Mouse (Mus musculus): ENCODE data around the gene Fndc5. TPM values are rescaled to one million over a fixed set of nuclear protein-coding genes. Genes with fewer than 3 reads are reported as not detected.

Gene Fndc5
- total RNA-seq (2021), result 10 to 100 TPM; 68.2 to 86.2 TPM
- long read RNA-seq, experiment 1, transcript Fndc5-201 (6 exons, 2,763 nt), result major isoform, 63 of 107 reads
- long read RNA-seq, experiment 1, partial matches to known transcripts, result 10 of 107 reads
- long read RNA-seq, experiment 1, other reads (novel, unspliced or antisense), result 34 of 107 reads
- long read RNA-seq, experiment 2, transcript Fndc5-201 (6 exons, 2,763 nt), result major isoform, 116 of 185 reads
- long read RNA-seq, experiment 2, partial matches to known transcripts, result 24 of 185 reads
- long read RNA-seq, experiment 2, other reads (novel, unspliced or antisense), result 45 of 185 reads

DNA sequence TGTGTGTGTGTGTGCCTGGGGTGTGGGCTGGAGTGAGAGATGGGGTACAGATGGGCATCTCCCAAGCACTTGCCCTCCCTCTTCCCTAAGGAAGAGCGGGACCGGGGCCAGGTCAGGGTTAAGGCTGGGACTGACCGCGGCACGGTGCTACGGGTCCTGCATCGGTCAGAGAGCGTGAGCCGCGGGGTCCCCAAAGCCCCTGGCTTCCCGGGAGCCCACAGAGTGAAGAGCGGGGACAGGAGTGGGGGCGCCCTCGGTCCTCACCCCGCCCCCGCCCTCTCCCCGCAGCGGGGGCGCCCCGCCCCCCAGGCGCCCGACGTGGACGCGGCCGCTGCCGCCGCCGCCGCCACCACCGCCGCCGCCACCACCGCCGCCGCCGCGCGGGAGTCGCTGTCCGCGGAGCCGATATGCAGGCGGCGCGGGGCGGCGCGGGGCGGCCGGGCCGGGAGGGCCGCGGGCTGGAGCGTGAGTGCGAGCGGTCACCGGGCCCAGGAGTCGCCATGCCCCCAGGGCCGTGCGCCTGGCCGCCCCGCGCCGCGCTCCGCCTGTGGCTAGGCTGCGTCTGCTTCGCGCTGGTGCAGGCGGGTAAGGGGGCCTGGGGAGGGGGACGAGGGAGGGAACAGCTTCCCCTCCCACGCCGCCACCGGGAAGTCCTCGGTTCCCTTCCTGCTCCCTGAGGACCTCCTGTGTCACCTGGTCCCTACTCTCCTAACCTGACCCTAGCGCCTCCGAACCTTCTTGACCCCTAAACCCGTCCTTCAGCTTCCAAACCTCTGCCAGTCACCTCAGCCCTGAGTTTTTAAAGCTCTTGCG lies at the start of gene Fndc5:
Gene Fndc5 (plus strand): TSS at position 421 of the 813 bp plus-strand sequence.
- no peak for DNase-seq
- intact Hi-C loops (cut with DNase I), result loop anchor here (10.0 kb wide), 1 partner anchor 318 kb away; no protein-coding TSS in a partner anchor

- DNase-seq, result no peak
- intact Hi-C loops (cut with DNase I), result loop anchor here (2.0 kb wide), 2 partner anchors 117 to 179 kb away; no protein-coding TSS in a partner anchor
These were observed 48.9 kb upstream of the Fndc5 start for GRCm38 (mm10) chr4:129087850-129088249.

DNA sequence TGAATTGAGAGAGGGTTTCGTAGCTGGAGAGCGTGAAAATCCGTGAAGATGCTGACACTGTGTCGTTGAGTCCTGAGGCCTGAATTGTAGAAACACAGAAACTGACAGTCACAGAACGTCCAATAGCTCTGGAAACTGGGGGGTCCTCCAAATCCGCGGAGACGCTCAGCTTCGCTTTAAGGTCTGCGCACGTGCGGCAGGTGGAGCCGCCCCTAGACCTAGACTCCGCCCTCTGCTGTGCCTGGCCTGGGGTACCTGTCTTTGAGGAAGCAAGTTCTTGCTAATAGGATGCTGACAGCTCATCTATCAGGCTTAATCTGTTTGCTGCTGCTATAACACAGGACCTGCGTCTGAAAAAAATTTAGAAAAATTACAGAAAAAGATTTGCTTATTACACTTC lies 41.5 kb upstream of the Fndc5 start:
- intact Hi-C loops (cut with DNase I), result no loop called here
- no peak for DNase-seq

- DNase-seq, result no peak
- intact Hi-C loops (cut with DNase I), result no loop called here
These were observed 39.8 kb upstream of the Fndc5 start for GRCm38 (mm10) chr4:129097006-129097405.

DNA sequence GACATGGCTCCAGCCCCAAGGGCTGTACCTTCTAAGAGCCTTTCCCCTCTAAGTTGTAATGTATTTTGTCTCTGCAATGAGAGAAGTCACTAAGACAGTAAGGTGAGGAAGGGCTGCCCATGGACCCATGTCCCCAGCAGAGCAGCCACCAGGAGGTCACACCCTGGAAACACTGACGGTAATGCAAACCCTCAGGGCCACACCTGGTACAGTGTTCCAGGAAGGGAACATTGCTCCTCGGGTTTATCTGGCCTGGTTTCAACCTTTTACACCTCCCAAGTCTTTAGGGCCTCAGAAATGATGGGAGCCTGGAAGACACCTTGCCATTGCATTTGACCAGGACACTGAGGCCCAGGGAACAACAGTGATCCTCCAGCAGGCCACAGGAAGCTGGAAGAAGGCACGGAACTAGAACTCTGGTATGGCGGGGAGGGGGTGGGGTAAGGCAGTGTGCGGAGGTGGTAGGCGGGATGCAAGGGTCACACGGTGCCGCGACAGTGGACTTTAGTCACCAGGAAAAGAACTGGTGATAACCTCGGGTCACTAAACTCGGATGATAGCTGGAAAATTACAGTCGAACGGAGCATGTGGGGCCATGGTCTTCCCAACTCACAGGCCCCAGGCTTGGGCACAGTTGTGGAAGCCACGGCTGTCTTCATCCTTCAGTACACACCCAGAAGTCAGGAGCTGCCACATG lies 34.5 kb upstream of the Fndc5 start:
- no peak for DNase-seq
- intact Hi-C loops (cut with DNase I), result no loop called here

DNA sequence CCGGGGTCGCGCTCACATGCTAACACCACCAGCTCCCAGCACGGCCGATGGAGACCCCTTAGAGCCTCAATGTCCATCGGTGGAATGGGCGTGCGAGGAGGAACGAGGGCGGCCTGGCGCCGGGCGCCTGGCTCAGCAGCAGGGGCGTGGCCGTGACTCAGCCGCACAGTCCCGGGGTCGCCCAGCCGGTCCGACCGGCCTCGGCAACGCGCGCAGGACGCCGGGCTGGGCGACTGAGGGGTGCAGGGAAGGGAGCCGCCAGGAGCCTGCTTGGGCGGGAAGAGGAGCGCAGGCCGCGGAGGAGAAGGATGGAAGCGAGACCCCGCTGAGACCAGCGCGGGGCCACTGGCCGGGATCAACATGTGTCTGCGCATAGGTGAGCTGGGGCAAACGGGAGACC lies 31.4 kb upstream of the Fndc5 start, which contains the start of gene Tmem54:
Gene Tmem54 (plus strand): TSS at position 193 of the 400 bp plus-strand sequence.
- intact Hi-C loops (cut with DNase I), result no loop called here
- DNase-seq, result no peak

DNA sequence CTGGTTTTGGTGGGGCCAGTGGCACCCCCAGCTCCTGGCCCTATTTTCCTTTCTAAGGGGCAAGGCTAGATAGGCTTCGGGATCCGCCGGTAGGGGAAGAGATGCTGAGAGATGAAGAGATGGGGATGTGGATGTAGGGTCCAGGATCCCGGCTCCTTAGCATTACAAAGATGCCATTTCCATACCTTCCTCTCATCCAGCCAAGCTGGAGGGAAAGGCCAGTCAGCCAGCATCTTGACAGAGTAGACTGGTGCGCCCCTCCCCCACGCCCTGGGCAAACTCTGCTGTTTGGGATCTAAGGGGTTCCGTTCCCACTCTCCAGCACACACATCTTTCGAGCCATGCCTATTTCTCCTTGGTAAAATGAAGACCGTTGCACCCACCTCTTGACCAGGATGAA lies 30.7 kb upstream of the Fndc5 start:
- intact Hi-C loops (cut with DNase I), result no loop called here
- DNase-seq, result no peak

DNA sequence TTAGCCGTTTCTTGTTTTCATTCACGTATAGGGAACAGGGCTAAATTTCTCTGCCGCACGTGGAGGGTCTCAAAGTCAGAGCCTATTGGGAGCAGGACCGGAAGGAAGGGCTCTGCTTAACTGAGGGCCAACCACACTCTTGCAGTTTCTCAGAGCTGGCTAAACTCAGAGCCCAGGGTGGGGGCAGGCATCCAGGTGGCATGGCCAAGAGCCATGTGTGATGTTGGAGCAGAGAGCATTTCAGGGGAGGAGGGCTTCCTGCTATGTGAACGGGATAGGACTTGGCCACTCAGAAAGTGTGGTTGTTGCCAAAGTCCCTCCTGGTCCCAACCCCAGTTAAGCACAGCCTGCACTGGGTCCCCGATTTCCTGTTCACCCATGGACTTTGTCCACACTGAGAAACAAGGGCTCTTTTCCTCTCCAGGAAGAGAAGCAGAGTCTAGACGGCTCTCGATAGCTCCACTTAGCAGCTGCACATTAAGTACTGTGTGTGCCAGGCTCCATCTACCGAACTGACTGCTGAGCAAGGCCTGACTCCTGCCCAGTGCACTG lies 29.4 kb upstream of the Fndc5 start:
- intact Hi-C loops (cut with DNase I), result no loop called here
- DNase-seq, result no peak

GRCm38 (mm10) chr4:129108624-129109023 lies 28.2 kb upstream of the Fndc5 start:
- DNase-seq, result no peak
- intact Hi-C loops (cut with DNase I), result no loop called here

- intact Hi-C loops (cut with DNase I), result no loop called here
- DNase-seq, result no peak
These were observed 26.0 kb upstream of the Fndc5 start for GRCm38 (mm10) chr4:129110804-129111203.

DNA sequence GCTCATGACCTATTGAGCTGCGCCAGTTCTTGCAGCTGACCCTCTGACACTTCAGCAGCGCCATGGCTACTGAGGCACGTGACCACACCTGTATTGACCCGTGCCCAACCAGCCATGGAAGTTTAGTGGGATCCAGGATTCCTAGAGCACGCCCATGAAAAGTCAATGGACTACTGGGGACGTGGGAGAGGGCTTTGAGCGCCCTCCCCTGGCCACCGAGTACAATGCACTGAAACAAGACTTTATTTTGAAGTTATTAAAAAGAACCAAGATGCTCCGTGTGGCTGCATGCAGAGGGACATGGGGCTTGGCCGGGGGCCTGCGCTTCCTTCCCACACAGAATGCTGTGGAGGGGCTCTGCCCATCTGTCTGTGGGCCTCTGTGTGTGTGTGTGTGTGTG lies 25.4 kb upstream of the Fndc5 start:
- intact Hi-C loops (cut with DNase I), result no loop called here

GRCm38 (mm10) chr4:129112231-129112630 lies 24.6 kb upstream of the Fndc5 start:
- no peak for DNase-seq
- intact Hi-C loops (cut with DNase I), result no loop called here

More for the DNA sequence above, 25.4 kb upstream of the Fndc5 start:
- no peak for DNase-seq

GRCm38 (mm10) chr4:129113083-129113988 lies 23.5 kb upstream of the Fndc5 start:
- DNase-seq, result peak in 1 of 2 experiments; percentile 45
- intact Hi-C loops (cut with DNase I), result no loop called here

DNA sequence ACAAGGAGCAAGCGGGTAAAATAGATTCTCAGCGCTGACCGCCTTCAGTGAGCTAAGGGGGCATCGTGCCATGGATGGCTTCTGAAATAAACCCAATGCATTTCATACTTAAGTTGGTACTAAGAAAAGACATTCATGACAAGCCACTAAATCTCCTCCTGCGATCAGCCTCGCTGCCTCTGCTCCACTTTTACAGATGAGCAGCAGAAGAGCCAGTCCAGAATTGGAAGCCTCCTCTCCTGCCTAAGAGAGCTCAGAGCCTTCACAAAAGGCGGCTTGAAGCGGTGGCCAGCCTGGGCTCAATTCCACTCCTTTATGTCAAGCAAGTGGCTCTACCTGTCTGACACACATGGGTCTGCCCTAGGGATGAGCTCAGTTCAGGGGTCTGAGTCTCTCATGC lies 20.1 kb upstream of the Fndc5 start:
- DNase-seq, result no peak
- intact Hi-C loops (cut with DNase I), result no loop called here

DNA sequence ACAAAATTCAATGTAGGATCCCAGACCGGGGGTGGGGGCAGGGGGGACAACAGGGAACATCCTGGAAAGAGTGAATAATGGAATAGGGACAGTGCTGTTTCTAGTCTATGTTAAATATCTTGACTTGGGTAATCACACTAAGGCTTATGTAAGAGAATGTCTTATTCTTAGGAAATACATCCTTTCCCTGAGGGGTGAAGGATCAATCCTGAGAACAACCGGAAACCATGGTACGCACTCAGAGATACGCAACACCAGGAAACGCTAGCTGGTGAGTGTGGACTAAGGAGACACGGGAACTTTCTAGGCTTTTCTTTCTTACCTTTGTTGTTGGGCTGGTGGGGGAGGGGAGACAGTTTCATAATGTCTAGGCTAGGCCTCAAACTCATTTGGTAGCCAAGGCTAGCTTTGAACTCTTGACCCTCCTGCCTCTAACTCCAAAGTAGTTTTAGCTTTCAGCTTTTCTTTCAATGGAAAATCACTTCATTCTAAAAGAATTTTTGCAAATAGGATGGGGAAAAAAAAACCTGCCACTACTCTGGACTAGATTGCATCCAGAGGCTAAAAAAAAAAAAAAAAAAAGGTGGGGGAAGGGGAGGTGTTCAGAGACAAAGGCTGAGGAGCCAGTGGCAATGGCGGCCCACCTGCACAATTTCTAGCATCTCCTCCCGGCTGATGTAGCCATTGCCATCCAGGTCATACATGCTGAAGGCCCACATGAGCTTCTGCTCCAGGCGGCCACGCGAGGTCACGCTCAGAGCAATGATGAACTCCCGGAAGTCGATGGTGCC lies 18.9 kb upstream of the Fndc5 start:
- intact Hi-C loops (cut with DNase I), result no loop called here

GRCm38 (mm10) chr4:129119708-129120107 lies 17.1 kb upstream of the Fndc5 start:
- intact Hi-C loops (cut with DNase I), result no loop called here
- no peak for DNase-seq

More for the DNA sequence above, 18.9 kb upstream of the Fndc5 start:
- DNase-seq, result no peak

- intact Hi-C loops (cut with DNase I), result no loop called here
- peak; percentile 46 to 49 for DNase-seq
These were observed 16.0 kb upstream of the Fndc5 start for GRCm38 (mm10) chr4:129120520-129121445.

- no peak for DNase-seq
- intact Hi-C loops (cut with DNase I), result no loop called here
These were observed 15.2 kb upstream of the Fndc5 start, which contains the start of gene Hpca for GRCm38 (mm10) chr4:129121569-129122086. Gene Hpca, minus strand, starts transcription at chr4:129122036.
